Mouse (Mus musculus): ENCODE measurements at regions not wholly inside any gene's neighbourhood (a gene's known extent, or its start where the extent isn't known, plus 50 kb on each side); places are given as distances from the start of the nearest gene placed in this dataset.

DNA sequence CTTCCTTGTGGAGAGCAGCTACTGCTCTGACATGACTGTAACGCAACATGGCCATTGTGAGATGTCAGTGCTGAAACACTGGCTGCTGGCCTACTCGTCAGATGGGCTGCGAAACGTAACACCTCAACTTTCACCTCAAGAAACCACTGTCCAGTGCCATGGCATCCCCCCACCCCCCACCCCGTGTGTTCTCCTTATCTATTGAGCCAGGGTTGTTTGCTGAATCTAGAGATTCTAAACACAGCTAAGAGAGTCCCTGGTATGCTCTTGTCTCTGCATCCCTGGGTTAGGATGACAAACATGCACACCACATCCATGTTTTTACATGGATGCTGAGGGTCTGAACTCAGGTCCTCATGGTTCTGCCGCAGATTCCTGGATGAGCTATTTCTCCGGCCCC, 134.1 kb upstream of the Slc7a14 start:
- H3K4me1 ChIP-seq, result peaks cover 23% of the 10 kb centered on the region
- 46% methylated on average over 7 of the region's 7 CpGs for WGBS (ENCODE audit: insufficient replicate concordance)
- peak overlapping the region; percentile 47 for H3K4me2 ChIP-seq
- 0 out of 2 replicates have a peak, but pooled peaks cover 4% of the 10 kb centered on the region for H3K9me3 ChIP-seq (replicated peaks)
- no peaks in the 10 kb centered on the region for H3K36me3 ChIP-seq
- H3K9ac ChIP-seq, result no peak overlapping the region
- ATAC-seq, result peak; percentile 62; the same call in 1 of the 2 replicates
- peak overlapping the region; percentile 48; the same call in 1 of the 2 replicates for H3K27ac ChIP-seq
- H3K27me3 ChIP-seq (replicated peaks), result no peaks in the 10 kb centered on the region
- no peak overlapping the region for H3K4me3 ChIP-seq

- Histone ChIP-seq H3K27me3 (replicated peaks) (no peaks in the 10 kb centered on the region), H3K27ac (peak overlapping the region; percentile 48; the same call in 1 of the 2 replicates), H3K4me2 (peak overlapping the region; percentile 47), H3K9me3 (replicated peaks) (0 out of 2 replicates have a peak, but pooled peaks cover 4% of the 10 kb centered on the region), H3K4me3 (no peak overlapping the region), H3K36me3 (no peaks in the 10 kb centered on the region), H3K4me1 (peaks cover 23% of the 10 kb centered on the region), H3K9ac (no peak overlapping the region)
- WGBS (ENCODE audit: insufficient replicate concordance), result 48% methylated on average over 5 of the region's 5 CpGs
- ATAC-seq, result peak; percentile 71; the same call in 1 of the 2 replicates
These were observed 133.7 kb upstream of the Slc7a14 start for GRCm38 (mm10) chr3:31443894-31444293.

DNA sequence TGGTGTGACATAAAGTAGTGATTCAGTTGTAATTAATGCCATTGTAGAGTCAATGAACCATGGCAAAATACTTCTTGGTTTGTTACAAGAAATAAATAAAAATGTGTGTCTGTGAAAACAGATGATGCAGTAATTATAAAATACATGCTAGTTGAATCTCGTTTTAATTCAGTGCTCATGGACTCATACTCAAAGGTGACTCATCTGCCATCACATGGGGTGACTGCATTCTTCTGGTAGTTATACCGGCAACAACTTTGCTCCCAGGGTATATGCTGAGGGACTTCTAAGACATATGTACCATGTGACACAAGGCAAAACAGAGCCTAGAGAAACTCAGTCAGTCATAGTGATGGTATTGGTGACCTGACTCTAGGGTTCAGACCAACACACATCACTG, 130.1 kb upstream of the Slc7a14 start:
- H3K27me3 ChIP-seq (replicated peaks), result no peaks in the 10 kb centered on the region
- no peak overlapping the region for H3K27ac ChIP-seq
- H3K9me3 ChIP-seq (replicated peaks), result no peaks in the 10 kb centered on the region
- no peak overlapping the region for H3K4me3 ChIP-seq
- H3K36me3 ChIP-seq, result no peaks in the 10 kb centered on the region
- H3K4me2 ChIP-seq, result no peak overlapping the region
- ATAC-seq, result no peak
- peaks cover 27% of the 10 kb centered on the region for H3K4me1 ChIP-seq
- H3K9ac ChIP-seq, result no peak overlapping the region
- WGBS (ENCODE audit: insufficient replicate concordance), result 77% methylated on average over 2 of the region's 2 CpGs

- Histone ChIP-seq H3K4me1 (peaks cover 13% of the 10 kb centered on the region; the same call in 1 of the 2 replicates), H3K9me3 (replicated peaks) (no peaks in the 10 kb centered on the region), H3K27me3 (replicated peaks) (no peaks in the 10 kb centered on the region), H3K4me2 (no peak overlapping the region), H3K4me3 (no peak overlapping the region), H3K27ac (no peak overlapping the region), H3K36me3 (no peaks in the 10 kb centered on the region), H3K9ac (no peak overlapping the region)
- WGBS (ENCODE audit: insufficient replicate concordance), result 61% methylated on average over 3 of the region's 3 CpGs
- ATAC-seq, result no peak
These were observed 127.8 kb upstream of the Slc7a14 start for GRCm38 (mm10) chr3:31437970-31438369.

DNA sequence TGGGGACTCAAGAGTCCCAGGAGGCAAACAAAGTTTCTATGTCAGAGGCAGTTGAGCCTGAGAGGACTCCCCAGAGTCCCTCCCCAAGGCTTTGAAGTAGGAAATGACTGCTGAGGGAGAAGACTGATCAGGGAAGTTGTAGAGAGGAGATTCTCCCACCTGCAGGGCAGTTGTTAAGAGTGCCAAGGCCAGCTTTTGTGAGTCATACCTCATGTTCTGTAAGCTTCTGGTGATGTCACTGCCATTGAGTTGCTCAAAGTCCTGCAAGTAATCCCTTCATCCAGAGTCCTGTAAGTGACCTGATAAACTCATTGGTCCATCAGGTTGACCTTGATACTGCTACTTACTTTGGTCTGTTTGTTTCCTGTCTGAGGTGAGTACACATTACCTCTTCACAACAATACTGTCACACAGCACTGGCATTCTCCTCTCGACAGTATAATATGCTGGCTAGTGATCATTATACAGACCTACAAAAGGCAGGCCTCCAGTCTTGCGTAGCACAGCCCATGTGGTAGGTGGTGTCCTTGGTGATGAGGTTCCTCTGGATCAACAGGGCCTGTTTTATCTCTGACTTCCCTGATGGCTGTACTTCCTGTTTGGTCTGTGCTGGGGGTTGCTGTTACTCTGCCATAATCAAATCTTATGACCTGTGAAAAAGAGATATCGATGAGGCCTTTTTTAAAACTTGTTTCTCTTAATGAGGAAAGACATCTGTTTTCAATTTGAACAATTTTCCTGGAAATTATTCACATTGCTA, 125.2 kb upstream of the Slc7a14 start:
- H3K27me3 ChIP-seq (replicated peaks), result no peaks in the 10 kb centered on the region
- no peak overlapping the region for H3K9ac ChIP-seq
- no peak overlapping the region for H3K4me3 ChIP-seq
- H3K4me1 ChIP-seq, result peaks cover 13% of the 10 kb centered on the region; the same call in 1 of the 2 replicates
- H3K36me3 ChIP-seq, result no peaks in the 10 kb centered on the region
- no peak overlapping the region for H3K4me2 ChIP-seq
- 18% methylated on average over 3 of the region's 3 CpGs for WGBS (ENCODE audit: insufficient replicate concordance)
- peak; percentile 79 for ATAC-seq
- no peak overlapping the region for H3K27ac ChIP-seq
- H3K9me3 ChIP-seq (replicated peaks), result no peaks in the 10 kb centered on the region

DNA sequence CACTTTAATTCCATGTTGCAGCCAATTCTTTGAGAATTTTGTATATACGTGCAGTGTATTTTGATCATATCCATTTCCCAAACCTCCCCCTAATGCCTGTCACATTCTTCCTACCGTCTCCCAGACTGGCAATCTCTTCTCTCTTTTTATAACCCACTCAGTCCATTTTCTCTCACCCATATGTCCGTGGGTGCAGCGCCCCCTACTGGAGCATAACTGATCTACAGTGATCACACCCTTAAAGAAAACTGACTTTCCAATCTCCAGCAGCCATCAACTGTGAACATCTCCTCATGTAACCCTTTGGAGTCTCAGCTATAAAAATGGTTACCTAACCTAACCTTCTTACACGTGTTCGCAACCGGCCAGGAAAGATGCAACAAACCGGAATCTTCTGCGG, 123.0 kb upstream of the Slc7a14 start:
- Histone ChIP-seq H3K9me3 (replicated peaks) (no peaks in the 10 kb centered on the region), H3K27me3 (replicated peaks) (no peaks in the 10 kb centered on the region), H3K36me3 (no peaks in the 10 kb centered on the region), H3K4me2 (no peak overlapping the region), H3K4me3 (no peak overlapping the region), H3K9ac (no peak overlapping the region), H3K4me1 (peaks cover 13% of the 10 kb centered on the region; the same call in 1 of the 2 replicates), H3K27ac (no peak overlapping the region)
- 76% methylated on average over 9 of the region's 9 CpGs for WGBS (ENCODE audit: insufficient replicate concordance)
- ATAC-seq, result no peak

- Histone ChIP-seq H3K4me3 (no peak overlapping the region), H3K27me3 (replicated peaks) (no peaks in the 10 kb centered on the region), H3K4me2 (no peak overlapping the region), H3K9me3 (replicated peaks) (no peaks in the 10 kb centered on the region), H3K4me1 (no peaks in the 10 kb centered on the region), H3K9ac (no peak overlapping the region), H3K27ac (no peak overlapping the region), H3K36me3 (no peaks in the 10 kb centered on the region)
- ATAC-seq, result no peak
- 75% methylated on average over 14 of the region's 14 CpGs for WGBS (ENCODE audit: insufficient replicate concordance)
These were observed 113.3 kb upstream of the Slc7a14 start for GRCm38 (mm10) chr3:31423517-31423916.

DNA sequence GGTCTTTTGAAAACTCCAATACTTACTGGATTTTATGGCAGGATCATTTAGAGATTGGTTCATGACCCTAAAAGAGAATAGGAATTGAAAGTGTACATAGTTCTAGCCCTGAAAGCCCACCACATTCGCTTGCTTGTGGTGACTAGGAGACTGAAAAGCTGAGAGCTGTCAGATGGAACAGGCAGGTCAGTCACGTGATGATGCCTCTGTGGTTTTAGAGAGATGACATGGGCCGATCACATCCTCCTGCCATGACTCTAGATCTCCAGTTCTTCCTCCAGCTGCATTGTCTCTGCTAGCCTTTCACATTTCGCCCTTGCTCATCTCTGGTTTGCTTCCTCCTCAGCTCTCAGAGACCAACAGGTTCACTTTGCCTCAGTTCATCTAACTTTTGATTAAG, 98.6 kb upstream of the Slc7a14 start:
- H3K27me3 ChIP-seq (replicated peaks), result no peaks in the 10 kb centered on the region
- no peak overlapping the region for H3K27ac ChIP-seq
- H3K36me3 ChIP-seq, result no peaks in the 10 kb centered on the region
- H3K9ac ChIP-seq, result no peak overlapping the region
- no peak overlapping the region for H3K4me3 ChIP-seq
- WGBS (ENCODE audit: insufficient replicate concordance), result 15% methylated on average over 4 of the region's 4 CpGs
- no peaks in the 10 kb centered on the region for H3K4me1 ChIP-seq
- H3K4me2 ChIP-seq, result no peak overlapping the region
- ATAC-seq, result no peak
- no peaks in the 10 kb centered on the region for H3K9me3 ChIP-seq (replicated peaks)

DNA sequence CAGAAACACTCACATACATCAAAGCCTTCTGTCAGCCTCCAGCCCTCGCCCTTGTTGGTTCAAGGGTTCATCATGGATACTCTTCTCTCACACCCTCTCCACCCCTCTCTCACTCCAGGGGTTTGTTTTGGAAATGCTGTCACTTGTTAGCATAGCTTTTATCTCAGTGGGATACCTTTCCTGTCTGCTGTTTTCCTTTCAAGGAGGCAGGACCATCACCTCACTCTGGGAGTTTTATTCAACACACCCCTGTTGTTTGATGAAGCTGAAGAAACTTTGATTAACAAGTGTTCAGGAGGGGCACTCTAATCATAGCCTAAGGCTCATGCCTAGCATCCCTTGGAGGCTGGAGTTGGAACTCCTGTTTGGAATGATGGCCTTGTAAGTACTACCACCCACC, 95.7 kb upstream of the Slc7a14 start:
- H3K4me2 ChIP-seq, result no peak overlapping the region
- ATAC-seq, result no peak
- no peak overlapping the region for H3K27ac ChIP-seq
- no peaks in the 10 kb centered on the region for H3K36me3 ChIP-seq
- no peak overlapping the region for H3K9ac ChIP-seq
- H3K4me3 ChIP-seq, result no peak overlapping the region
- 29% methylated on average over 1 of the region's 1 CpGs for WGBS (ENCODE audit: insufficient replicate concordance)
- H3K27me3 ChIP-seq (replicated peaks), result no peaks in the 10 kb centered on the region
- H3K9me3 ChIP-seq (replicated peaks), result no peaks in the 10 kb centered on the region
- no peaks in the 10 kb centered on the region for H3K4me1 ChIP-seq

GRCm38 (mm10) chr3:31399136-31399535, 89.0 kb upstream of the Slc7a14 start:
- WGBS (ENCODE audit: insufficient replicate concordance), result 77% methylated on average over 2 of the region's 2 CpGs
- H3K9ac ChIP-seq, result no peak overlapping the region
- H3K27me3 ChIP-seq (replicated peaks), result no peaks in the 10 kb centered on the region
- H3K9me3 ChIP-seq (replicated peaks), result no peaks in the 10 kb centered on the region
- no peaks in the 10 kb centered on the region for H3K36me3 ChIP-seq
- H3K4me1 ChIP-seq, result no peaks in the 10 kb centered on the region
- no peak overlapping the region for H3K27ac ChIP-seq
- no peak overlapping the region for H3K4me3 ChIP-seq
- no peak for ATAC-seq
- H3K4me2 ChIP-seq, result no peak overlapping the region

DNA sequence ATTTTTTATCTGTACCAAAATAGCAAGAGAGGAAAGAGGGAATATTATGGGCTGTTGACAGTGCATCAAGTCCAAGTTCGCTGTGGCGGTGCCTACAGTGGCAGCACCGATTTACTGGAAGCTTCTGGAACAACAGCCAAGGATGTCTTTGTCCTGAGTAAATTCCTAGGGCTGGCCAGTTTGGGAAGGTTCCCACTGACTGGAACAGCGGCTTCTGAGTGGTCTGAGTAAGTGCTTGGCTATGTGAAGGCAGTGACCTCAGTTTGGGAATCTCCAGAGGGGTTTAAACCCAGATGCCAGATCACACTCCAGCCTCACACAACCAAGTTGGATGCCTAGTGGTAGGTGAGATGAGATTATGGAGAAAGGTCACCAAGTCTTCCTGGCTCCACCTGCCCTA, 84.4 kb upstream of the Slc7a14 start:
- Histone ChIP-seq H3K4me1 (no peaks in the 10 kb centered on the region), H3K27ac (no peak overlapping the region), H3K9ac (no peak overlapping the region), H3K9me3 (replicated peaks) (no peaks in the 10 kb centered on the region), H3K4me2 (no peak overlapping the region), H3K36me3 (no peaks in the 10 kb centered on the region), H3K27me3 (replicated peaks) (no peaks in the 10 kb centered on the region), H3K4me3 (no peak overlapping the region)
- no peak for ATAC-seq
- WGBS (ENCODE audit: insufficient replicate concordance), result 74% methylated on average over 4 of the region's 4 CpGs

GRCm38 (mm10) chr3:31389955-31390354, 79.8 kb upstream of the Slc7a14 start:
- Histone ChIP-seq H3K9ac (no peak overlapping the region), H3K27me3 (replicated peaks) (no peaks in the 10 kb centered on the region), H3K4me1 (no peaks in the 10 kb centered on the region), H3K4me2 (no peak overlapping the region), H3K4me3 (no peak overlapping the region), H3K9me3 (replicated peaks) (no peaks in the 10 kb centered on the region), H3K27ac (no peak overlapping the region), H3K36me3 (no peaks in the 10 kb centered on the region)
- WGBS (ENCODE audit: insufficient replicate concordance), result 30% methylated on average over 2 of the region's 2 CpGs
- ATAC-seq, result no peak

DNA sequence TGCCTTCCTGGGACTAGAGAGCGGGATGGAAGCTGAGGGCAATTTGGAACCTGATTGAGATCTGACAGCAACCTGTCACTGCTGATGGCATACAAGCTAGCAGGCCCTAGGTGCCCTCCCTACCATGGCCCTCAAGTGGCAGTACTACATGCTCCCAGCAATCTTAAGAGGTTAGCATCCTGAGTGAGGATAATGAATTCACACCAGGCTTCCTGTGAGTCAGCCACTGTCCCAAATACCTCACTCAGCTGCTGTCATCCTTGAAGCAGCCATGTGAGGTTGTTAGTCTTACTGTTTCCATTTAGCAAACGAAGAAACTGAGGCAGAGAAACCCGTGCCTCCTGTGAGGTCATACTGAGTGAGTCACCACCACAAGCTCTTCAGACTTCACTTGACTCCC, 65.5 kb upstream of the Slc7a14 start:
- Histone ChIP-seq H3K9me3 (replicated peaks) (no peaks in the 10 kb centered on the region), H3K4me1 (no peaks in the 10 kb centered on the region), H3K4me2 (no peak overlapping the region), H3K36me3 (no peaks in the 10 kb centered on the region), H3K27me3 (replicated peaks) (no peaks in the 10 kb centered on the region), H3K9ac (no peak overlapping the region), H3K4me3 (no peak overlapping the region), H3K27ac (no peak overlapping the region)
- WGBS (ENCODE audit: insufficient replicate concordance), result 47% methylated on average over 3 of the region's 3 CpGs
- no peak for ATAC-seq

All from liver, embryonic 12.5 days (tissue).